Mouse (Mus musculus) liver, embryonic 12.5 days (tissue): Measurements from ENCODE around the gene Ntsr1. TPM values are rescaled to one million over a fixed set of nuclear protein-coding genes. Genes with fewer than 3 reads are reported as not detected.

Experiments used
- ATAC-seq: fragments of 200-750 bp; cut with Nextera tagmentation; 2 replicates; pipeline ENCODE4 v1.8.0; 2017; ENCODE audit warnings: moderate number of reproducible peaks, mild to moderate bottlenecking, moderate library complexity
- H3K27ac ChIP-seq: fragments of 300-500 bp; sonication (generic); 2 replicates; pipeline ENCODE4 v1.5.1; 2016; ENCODE audit warnings: mild to moderate bottlenecking
- H3K27me3 ChIP-seq: fragments of 300-500 bp; sonication (generic); replicated peaks from 2 replicates; pipeline ENCODE4 v1.6.1; 2016; ENCODE audit warnings: mild to moderate bottlenecking, moderate library complexity
- H3K36me3 ChIP-seq: fragments of 300-500 bp; sonication (generic); 2 replicates; pipeline ENCODE4 v1.6.1; 2016; ENCODE audit warnings: mild to moderate bottlenecking, moderate library complexity
- H3K4me1 ChIP-seq: fragments of 300-500 bp; sonication (generic); 2 replicates; pipeline ENCODE4 v1.6.1; 2016
- H3K4me2 ChIP-seq: fragments of 300-500 bp; sonication (generic); 2 replicates; pipeline ENCODE4 v1.6.1; 2016; ENCODE audit warnings: mild to moderate bottlenecking, moderate library complexity
- H3K4me3 ChIP-seq: fragments of 300-500 bp; sonication (generic); 2 replicates; pipeline ENCODE4 v1.5.1; 2016; ENCODE audit warnings: mild to moderate bottlenecking, moderate library complexity
- H3K9ac ChIP-seq: fragments of 300-500 bp; sonication (generic); 2 replicates; pipeline ENCODE4 v1.6.1; 2016; ENCODE audit warnings: mild to moderate bottlenecking, moderate library complexity
- H3K9me3 ChIP-seq: fragments of 300-500 bp; sonication (generic); replicated peaks from 2 replicates; pipeline ENCODE4 v1.6.1; 2016; ENCODE audit warnings: mild to moderate bottlenecking, moderate library complexity
- WGBS: fragments of 180-500 bp; shearing (Covaris S2); methylation state at CpG from one replicate; pipeline ENCODE4 v1.1.7; 2016; ENCODE audit not compliant: insufficient replicate concordance; 5-methylcytosine and 5-hydroxymethylcytosine counted together
- polyA plus RNA-seq: library from polyadenylated mRNA; unstranded; fragments of >200 nt; fragmentation: Nextera tagmentation; extraction: Ambion mirVana; gene quantifications from 2 replicates; pipeline ENCODE4 v1.2.1, GENCODE M21; 2016

Gene Ntsr1
- polyA plus RNA-seq, 1 experiment from 2014 or later = 0.12 TPM

GRCm38 (mm10) chr2:180473080-180473440 is 26.7 kb upstream of the Ntsr1 start:
- Histone ChIP-seq H3K36me3 (no peaks in the 10 kb centered on the region), H3K9me3 (no peaks in the 10 kb centered on the region), H3K4me1 (no peaks in the 10 kb centered on the region), H3K4me2 (no peak overlapping the region), H3K4me3 (no peak overlapping the region), H3K27ac (no peak overlapping the region), H3K27me3 (no peaks in the 10 kb centered on the region), H3K9ac (no peak overlapping the region)
- WGBS = 51% methylated on average over 7 of the region's 7 CpGs
- peak; percentile 51; the same call in 1 of the 2 replicates for ATAC-seq

GRCm38 (mm10) chr2:180474864-180475263 is 24.9 kb upstream of the Ntsr1 start:
- Histone ChIP-seq H3K27ac (no peak overlapping the region), H3K36me3 (no peaks in the 10 kb centered on the region), H3K4me1 (no peaks in the 10 kb centered on the region), H3K27me3 (peaks cover 9% of the 10 kb centered on the region; the same call in 1 of the 2 replicates), H3K4me3 (no peak overlapping the region), H3K9ac (no peak overlapping the region), H3K4me2 (no peak overlapping the region), H3K9me3 (no peaks in the 10 kb centered on the region)
- ATAC-seq = no peak
- WGBS = 76% methylated on average over 3 of the region's 3 CpGs

- no peaks in the 10 kb centered on the region for H3K36me3 ChIP-seq
- no peak overlapping the region for H3K27ac ChIP-seq
- ATAC-seq = no peak
- no peaks in the 10 kb centered on the region for H3K9me3 ChIP-seq
- H3K27me3 ChIP-seq = peaks cover 49% of the 10 kb centered on the region
- no peak overlapping the region for H3K9ac ChIP-seq
- H3K4me3 ChIP-seq = no peak overlapping the region
- H3K4me1 ChIP-seq = 0 out of 2 replicates have a peak, but pooled peaks cover 4% of the 10 kb centered on the region
- WGBS = 43% methylated on average over 16 of the region's 16 CpGs
- H3K4me2 ChIP-seq = no peak overlapping the region
Measured at GRCm38 (mm10) chr2:180482274-180482673, 17.5 kb upstream of the Ntsr1 start.

GRCm38 (mm10) chr2:180484882-180485281 is 14.9 kb upstream of the Ntsr1 start:
- Histone ChIP-seq H3K4me3 (no peak overlapping the region), H3K27me3 (peaks cover 62% of the 10 kb centered on the region), H3K27ac (no peak overlapping the region), H3K9me3 (no peaks in the 10 kb centered on the region), H3K9ac (no peak overlapping the region), H3K36me3 (no peaks in the 10 kb centered on the region), H3K4me1 (0 out of 2 replicates have a peak, but pooled peaks cover 4% of the 10 kb centered on the region), H3K4me2 (no peak overlapping the region)
- WGBS = 42% methylated on average over 4 of the region's 4 CpGs
- ATAC-seq = no peak

GRCm38 (mm10) chr2:180485306-180485705 is 14.5 kb upstream of the Ntsr1 start:
- H3K4me2 ChIP-seq = no peak overlapping the region
- 0 out of 2 replicates have a peak, but pooled peaks cover 4% of the 10 kb centered on the region for H3K4me1 ChIP-seq
- no peaks in the 10 kb centered on the region for H3K9me3 ChIP-seq
- H3K4me3 ChIP-seq = no peak overlapping the region
- 66% methylated on average over 3 of the region's 3 CpGs for WGBS
- ATAC-seq = no peak
- H3K36me3 ChIP-seq = no peaks in the 10 kb centered on the region
- no peak overlapping the region for H3K27ac ChIP-seq
- peaks cover 67% of the 10 kb centered on the region for H3K27me3 ChIP-seq
- H3K9ac ChIP-seq = no peak overlapping the region

- no peak for ATAC-seq
- no peaks in the 10 kb centered on the region for H3K9me3 ChIP-seq
- no peak overlapping the region for H3K4me2 ChIP-seq
- H3K27ac ChIP-seq = no peak overlapping the region
- H3K9ac ChIP-seq = no peak overlapping the region
- WGBS = 20% methylated on average over 17 of the region's 17 CpGs
- H3K4me3 ChIP-seq = no peak overlapping the region
- H3K36me3 ChIP-seq = no peaks in the 10 kb centered on the region
- H3K4me1 ChIP-seq = 0 out of 2 replicates have a peak, but pooled peaks cover under 1% of the 10 kb centered on the region
- peaks cover 43% of the 10 kb centered on the region for H3K27me3 ChIP-seq
Measured at GRCm38 (mm10) chr2:180488210-180488751, 11.5 kb upstream of the Ntsr1 start.

- Histone ChIP-seq H3K27ac (no peak overlapping the region), H3K4me2 (no peak overlapping the region), H3K27me3 (peaks cover 34% of the 10 kb centered on the region), H3K4me1 (no peaks in the 10 kb centered on the region), H3K4me3 (no peak overlapping the region), H3K9ac (no peak overlapping the region), H3K9me3 (no peaks in the 10 kb centered on the region), H3K36me3 (no peaks in the 10 kb centered on the region)
- 56% methylated on average over 8 of the region's 8 CpGs for WGBS
- ATAC-seq = no peak
Measured at GRCm38 (mm10) chr2:180495906-180496305, 3.9 kb upstream of the Ntsr1 start.

- H3K4me2 ChIP-seq = no peak overlapping the region
- no peak overlapping the region for H3K4me3 ChIP-seq
- peaks cover 54% of the 10 kb centered on the region for H3K27me3 ChIP-seq
- H3K36me3 ChIP-seq = no peaks in the 10 kb centered on the region
- H3K4me1 ChIP-seq = no peaks in the 10 kb centered on the region
- WGBS = 38% methylated on average over 13 of the region's 13 CpGs
- no peaks in the 10 kb centered on the region for H3K9me3 ChIP-seq
- no peak overlapping the region for H3K27ac ChIP-seq
- ATAC-seq = no peak
- H3K9ac ChIP-seq = no peak overlapping the region
Measured at GRCm38 (mm10) chr2:180500726-180501125, 950 bp downstream of the Ntsr1 start.

GRCm38 (mm10) chr2:180501217-180501967 is 1.6 kb downstream of the Ntsr1 start:
- H3K9ac ChIP-seq = no peak overlapping the region
- H3K36me3 ChIP-seq = no peaks in the 10 kb centered on the region
- 32% methylated on average over 9 of the region's 9 CpGs for WGBS
- no peak for ATAC-seq
- peaks cover 54% of the 10 kb centered on the region for H3K27me3 ChIP-seq
- H3K4me1 ChIP-seq = no peaks in the 10 kb centered on the region
- no peaks in the 10 kb centered on the region for H3K9me3 ChIP-seq
- no peak overlapping the region for H3K27ac ChIP-seq
- H3K4me3 ChIP-seq = no peak overlapping the region
- H3K4me2 ChIP-seq = no peak overlapping the region

GRCm38 (mm10) chr2:180506281-180506680 is 6.5 kb downstream of the Ntsr1 start:
- H3K36me3 ChIP-seq = no peaks in the 10 kb centered on the region
- H3K9me3 ChIP-seq = no peaks in the 10 kb centered on the region
- no peak overlapping the region for H3K27ac ChIP-seq
- no peak for ATAC-seq
- H3K4me3 ChIP-seq = no peak overlapping the region
- no peak overlapping the region for H3K9ac ChIP-seq
- H3K4me2 ChIP-seq = no peak overlapping the region
- H3K27me3 ChIP-seq = peaks cover 16% of the 10 kb centered on the region
- H3K4me1 ChIP-seq = no peaks in the 10 kb centered on the region
- WGBS = 64% methylated on average over 5 of the region's 5 CpGs

GRCm38 (mm10) chr2:180508455-180509115 is 8.8 kb downstream of the Ntsr1 start:
- no peak for ATAC-seq
- no peaks in the 10 kb centered on the region for H3K27me3 ChIP-seq
- H3K9ac ChIP-seq = no peak overlapping the region
- no peaks in the 10 kb centered on the region for H3K36me3 ChIP-seq
- H3K4me1 ChIP-seq = no peaks in the 10 kb centered on the region
- H3K27ac ChIP-seq = no peak overlapping the region
- no peaks in the 10 kb centered on the region for H3K9me3 ChIP-seq
- no peak overlapping the region for H3K4me3 ChIP-seq
- no peak overlapping the region for H3K4me2 ChIP-seq
- 78% methylated on average over 14 of the region's 14 CpGs for WGBS

- H3K4me3 ChIP-seq = no peak overlapping the region
- H3K9me3 ChIP-seq = no peaks in the 10 kb centered on the region
- no peaks in the 10 kb centered on the region for H3K4me1 ChIP-seq
- no peak overlapping the region for H3K9ac ChIP-seq
- H3K27me3 ChIP-seq = no peaks in the 10 kb centered on the region
- 67% methylated on average over 5 of the region's 5 CpGs for WGBS
- H3K36me3 ChIP-seq = no peaks in the 10 kb centered on the region
- H3K4me2 ChIP-seq = no peak overlapping the region
- ATAC-seq = no peak
- no peak overlapping the region for H3K27ac ChIP-seq
Measured at GRCm38 (mm10) chr2:180510867-180511266, 11.1 kb downstream of the Ntsr1 start.
